Mouse (Mus musculus): ENCODE data around the gene Mob3b.

DNA sequence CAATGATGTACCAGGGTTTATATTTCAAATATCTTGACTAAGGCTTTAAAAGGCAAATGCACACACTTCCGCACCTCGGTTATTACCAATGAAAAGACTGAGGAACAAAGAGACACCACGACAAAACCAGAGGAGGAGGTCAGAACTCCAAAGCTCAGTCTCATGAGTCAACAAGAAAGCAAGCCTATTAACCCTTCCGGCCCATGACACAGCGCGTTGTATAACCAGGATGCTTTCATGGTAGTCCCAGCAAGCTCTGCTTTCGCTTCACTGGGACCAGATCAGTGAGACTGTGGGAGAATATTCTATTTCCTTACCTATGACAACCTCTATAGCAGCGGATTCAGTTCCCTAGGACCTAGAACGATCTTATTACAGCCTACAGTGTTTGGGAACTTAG lies 30.5 kb downstream of the Mob3b start:
- TF ChIP-seq POLR2A (IDR thresholded peaks at IDR 0.05; ENCODE audit: extremely low read depth, insufficient read depth, low read length) (no peak), CTCF (IDR thresholded peaks at IDR 0.05; ENCODE audit: extremely low read depth, insufficient read depth, low read length) (no peak)
